Comparison of ENCODE assay signal across 7 mouse cellular contexts in genomic region chrX:101791551-101791950, GRCm38 (mm10). TPM values are rescaled to one million over a fixed set of nuclear protein-coding genes. Genes with fewer than 3 reads are reported as not detected.
DNase-seq lines count a peak whose midpoint lies in the region; ATAC-seq and TF ChIP-seq lines count a peak whose summit lies in the region.

No protein-coding gene starts in this region.

- H3K36me3 ChIP-seq in E14TG2a.4 (ENCODE audit: insufficient read depth, low read length), result no peaks in the 10 kb centered on the region
- H3K36me3 ChIP-seq in lung, postnatal 0 days (ENCODE audit: insufficient read depth, low read length), result no peaks in the 10 kb centered on the region

- H3K4me3 ChIP-seq in E14TG2a.4 (replicated peaks; ENCODE audit: low read length), result no peak overlapping the region
- H3K4me3 ChIP-seq in lung, postnatal 0 days (ENCODE audit: low read depth, low read length), result no peak overlapping the region

- no peak overlapping the region for H3K9ac ChIP-seq in lung, postnatal 0 days (replicated peaks; ENCODE audit: low read depth)

- 42% methylated on average over 4 of the region's 4 CpGs for WGBS in lung, postnatal 0 days

- H3K9me3 ChIP-seq in E14TG2a.4 (ENCODE audit: low read length), result no peaks in the 10 kb centered on the region
- H3K9me3 ChIP-seq in lung, postnatal 0 days (ENCODE audit: low read length), result no peaks in the 10 kb centered on the region

- no peaks in the 10 kb centered on the region for H3K4me1 ChIP-seq in E14TG2a.4 (replicated peaks; ENCODE audit: low read depth, low read length)
- H3K4me1 ChIP-seq in lung, postnatal 0 days (ENCODE audit: insufficient read depth, low read depth, low read length), result no peaks in the 10 kb centered on the region

- no peak overlapping the region for H3K27ac ChIP-seq in lung, postnatal 0 days (ENCODE audit: low read length)

- no peak for TF ChIP-seq EP300 in lung, postnatal 0 days (IDR thresholded peaks at IDR 0.05)

- TF ChIP-seq CTCF in E14TG2a.4 (conservative IDR thresholded peaks at IDR 0.05; ENCODE audit: low read length), result peak; percentile 43
- TF ChIP-seq CTCF in lung, postnatal 0 days (IDR thresholded peaks at IDR 0.05), result peak; percentile 66

- H3K4me2 ChIP-seq in lung, postnatal 0 days (replicated peaks; ENCODE audit: low read depth, low read length), result no peak overlapping the region

- H3K27me3 ChIP-seq in E14TG2a.4 (ENCODE audit: insufficient read depth, low read length), result peaks cover 26% of the 10 kb centered on the region
- H3K27me3 ChIP-seq in lung, postnatal 0 days (replicated peaks; ENCODE audit: insufficient read depth, low read length), result no peaks in the 10 kb centered on the region

- peak; percentile 56 for DNase-seq in 416B (ENCODE audit: low read depth)
- DNase-seq in cerebellum, adult 8-10 months, result peak; percentile 71
- DNase-seq in frontal cortex, postnatal 36 days (ENCODE audit: low spot score in 2 of 2), result peak; percentile 49 to 58
- DNase-seq in kidney, postnatal 10 days, result peak; percentile 71
- DNase-seq in lung, postnatal 0 days (ENCODE audit: low spot score), result peak; percentile 36
- DNase-seq in right cerebral cortex, postnatal 10 days (ENCODE audit: low spot score in 2 of 2), result peak; percentile 36 to 60

- no peak for ATAC-seq in lung, postnatal 0 days

RNA-seq across cellular contexts. Expression of gene Gm4779, which starts 2.7 kb away (rescaled TPM):
- polyA plus RNA-seq in lung, postnatal 0 days (2015; fragmentation: Nextera tagmentation; extraction: Ambion mirVana), result not detected in 2 replicates

RNA-seq across cellular contexts. Expression of gene 8030474K03Rik, which starts 2.9 kb away (rescaled TPM):
- 0.12 TPM in 1 of 2 replicates, not detected in the other for polyA plus RNA-seq in lung, postnatal 0 days (2015; fragmentation: Nextera tagmentation; extraction: Ambion mirVana)

RNA-seq across cellular contexts. Expression of gene Cxcr3, which starts 57.5 kb away (rescaled TPM):
- 0.50 and 0.54 TPM in 2 replicates for polyA plus RNA-seq in lung, postnatal 0 days (2015; fragmentation: Nextera tagmentation; extraction: Ambion mirVana)

RNA-seq across cellular contexts. Expression of gene Nhsl2, which starts 57.6 kb away (rescaled TPM):
- 3.4 and 3.6 TPM in 2 replicates for polyA plus RNA-seq in lung, postnatal 0 days (2015; fragmentation: Nextera tagmentation; extraction: Ambion mirVana)
